Mouse (Mus musculus) midbrain, embryonic 11.5 days (tissue): ENCODE measurements around the gene Midn. TPM values are rescaled to one million over a fixed set of nuclear protein-coding genes. Genes with fewer than 3 reads are reported as not detected.

Source experiments
- ATAC-seq: fragments of 200-750 bp; cut with Nextera tagmentation; 2 replicates; pipeline ENCODE4 v1.8.0; 2017; ENCODE audit warnings: moderate TSS enrichment, moderate library complexity; ENCODE audit not compliant: low FRiP score
- DNase-seq: peaks from one replicate; pipeline ENCODE4 v3.0.0; 2015; ENCODE audit warnings: low spot score; ENCODE audit errors: missing footprints
- H3K27ac ChIP-seq: fragments of 300-500 bp; sonication (generic); 2 replicates; pipeline ENCODE4 v1.5.1; 2014; ENCODE audit warnings: low read depth, low read length
- H3K27me3 ChIP-seq: fragments of 300-500 bp; sonication (generic); 2 replicates; pipeline ENCODE4 v1.6.1; 2014; ENCODE audit warnings: mild to moderate bottlenecking, low read length, moderate library complexity, mixed read lengths; ENCODE audit not compliant: control insufficient read depth, insufficient read depth
- H3K36me3 ChIP-seq: fragments of 300-500 bp; sonication (generic); 2 replicates; pipeline ENCODE4 v1.6.1; 2014; ENCODE audit warnings: mild to moderate bottlenecking, low read length, moderate library complexity, mixed read lengths; ENCODE audit not compliant: control insufficient read depth, insufficient read depth
- H3K4me1 ChIP-seq: fragments of 300-500 bp; sonication (generic); 2 replicates; pipeline ENCODE4 v1.6.1; 2014; ENCODE audit warnings: low read length; ENCODE audit not compliant: control insufficient read depth, insufficient read depth
- H3K4me2 ChIP-seq: fragments of 300-500 bp; sonication (generic); 2 replicates; pipeline ENCODE4 v1.6.1; 2014; ENCODE audit warnings: mild to moderate bottlenecking, moderate library complexity
- H3K4me3 ChIP-seq: fragments of 300-500 bp; sonication (generic); 2 replicates; pipeline ENCODE4 v1.5.1; 2014; ENCODE audit warnings: low read depth, low read length
- H3K9ac ChIP-seq: fragments of 300-500 bp; sonication (generic); 2 replicates; pipeline ENCODE4 v1.6.1; 2014; ENCODE audit warnings: low read length
- H3K9me3 ChIP-seq: fragments of 300-500 bp; sonication (generic); 2 replicates; pipeline ENCODE4 v1.6.1; 2016; ENCODE audit warnings: low read length; ENCODE audit not compliant: control insufficient read depth
- WGBS: fragments of 180-500 bp; shearing (Covaris S2); extraction: QIAGEN DNeasy Blood & Tissue Kit; methylation state at CpG from one replicate; pipeline ENCODE4 v1.1.7; 2014; 5-methylcytosine and 5-hydroxymethylcytosine counted together
- polyA plus RNA-seq: library from polyadenylated mRNA; unstranded; fragments of >200 nt; fragmentation: Nextera tagmentation; extraction: Ambion mirVana; gene quantifications from 2 replicates; pipeline ENCODE4 v1.2.1, GENCODE M21; 2014

Gene Midn
- polyA plus RNA-seq, 1 experiment from 2014 or later = 71.3 TPM

DNA sequence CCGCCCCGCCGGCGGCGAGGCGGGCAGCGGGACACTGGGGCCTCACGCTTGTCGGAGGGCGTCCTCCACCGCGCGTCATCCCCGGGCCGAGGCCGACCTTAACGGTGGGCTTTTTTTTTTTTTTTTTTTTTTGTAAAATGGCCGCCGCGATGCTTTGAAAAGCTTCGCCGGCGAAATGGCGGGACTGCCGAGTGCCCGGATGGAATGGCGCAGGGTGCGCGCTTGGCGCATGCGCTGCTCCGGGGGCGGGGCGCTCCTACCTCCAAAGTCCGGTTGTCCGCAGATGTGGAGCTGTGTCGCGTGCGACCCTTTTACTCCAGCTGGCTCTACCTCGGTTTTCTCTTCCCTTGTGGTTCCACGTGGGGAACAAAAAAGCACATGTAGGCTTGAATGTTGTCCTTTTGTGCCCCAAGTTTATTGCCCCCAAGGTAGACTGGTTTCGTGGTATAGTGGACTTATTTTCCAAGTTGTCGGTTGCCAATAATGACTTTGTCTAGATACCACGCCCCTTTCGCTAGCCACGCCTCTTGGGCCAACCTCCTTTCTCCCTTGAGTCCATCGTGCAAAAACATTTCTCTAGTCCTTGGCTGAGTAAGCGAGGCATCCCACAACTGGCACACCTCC, 20.1 kb downstream of the Midn start:
- ATAC-seq (peak; percentile 54), DNase-seq (peak; percentile 99)
- under 1% methylated on average over 46 of the region's 48 CpGs for WGBS
- Histone ChIP-seq H3K9me3 (no peaks in the 10 kb centered on the region), H3K27ac (peak overlapping the region; percentile 98), H3K4me3 (peak overlapping the region; percentile 95), H3K36me3 (peaks cover 22% of the 10 kb centered on the region), H3K4me2 (peak overlapping the region; percentile 93), H3K9ac (peak overlapping the region; percentile 99), H3K27me3 (peaks cover 4% of the 10 kb centered on the region; the same call in 1 of the 2 replicates), H3K4me1 (peaks cover 45% of the 10 kb centered on the region)

DNA sequence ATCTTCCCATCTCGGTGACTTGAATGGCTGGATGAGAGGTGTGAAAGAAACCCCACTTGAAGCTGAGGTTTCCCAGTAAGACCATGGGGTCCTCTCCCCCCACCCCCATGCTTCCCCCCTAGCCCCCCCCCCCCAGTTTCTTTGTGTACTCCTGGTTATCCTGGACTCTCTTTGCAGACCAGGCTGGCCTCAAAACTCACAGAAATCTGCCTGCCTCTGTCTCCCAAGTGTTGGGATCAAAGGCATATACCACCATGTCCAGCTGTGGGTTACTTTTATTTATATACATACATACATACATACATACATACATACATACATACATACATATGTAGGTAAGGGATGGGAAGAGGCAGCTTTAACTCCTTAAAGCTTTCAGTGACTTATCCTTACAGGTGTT, 21.0 kb downstream of the Midn start:
- Histone ChIP-seq H3K9ac (peak overlapping the region; percentile 99), H3K27me3 (peaks cover under 1% of the 10 kb centered on the region; the same call in 1 of the 2 replicates), H3K36me3 (peaks cover 22% of the 10 kb centered on the region), H3K4me3 (peak overlapping the region; percentile 95), H3K4me2 (peak overlapping the region; percentile 93), H3K9me3 (no peaks in the 10 kb centered on the region), H3K4me1 (peaks cover 48% of the 10 kb centered on the region), H3K27ac (no peak overlapping the region)
- 71% methylated on average over 1 of the region's 1 CpGs for WGBS
- DNase-seq (no peak), ATAC-seq (no peak)

DNA sequence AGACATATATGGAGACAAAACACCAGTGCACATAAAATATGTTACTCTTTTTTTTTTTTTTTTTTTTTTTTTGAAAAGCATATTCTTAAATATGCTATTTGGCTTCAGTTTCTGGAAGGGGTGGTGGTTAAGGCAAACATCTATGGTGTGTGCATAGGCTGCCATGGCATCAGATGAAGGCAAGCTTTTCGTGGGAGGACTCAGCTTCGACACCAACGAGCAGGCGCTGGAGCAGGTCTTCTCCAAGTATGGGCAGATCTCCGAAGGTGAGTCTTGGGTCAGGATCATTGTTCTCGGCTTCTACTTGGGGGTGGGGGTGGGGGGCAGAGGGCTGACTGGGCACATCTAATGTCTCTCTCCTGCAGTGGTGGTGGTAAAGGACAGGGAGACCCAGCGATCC, 21.6 kb downstream of the Midn start:
- Histone ChIP-seq H3K27ac (no peak overlapping the region), H3K9me3 (no peaks in the 10 kb centered on the region), H3K4me2 (no peak overlapping the region), H3K4me3 (no peak overlapping the region), H3K9ac (no peak overlapping the region), H3K4me1 (peaks cover 43% of the 10 kb centered on the region), H3K27me3 (no peaks in the 10 kb centered on the region), H3K36me3 (peaks cover 22% of the 10 kb centered on the region)
- no peak for DNase-seq
- no peak for ATAC-seq
- 93% methylated on average over 7 of the region's 7 CpGs for WGBS

DNA sequence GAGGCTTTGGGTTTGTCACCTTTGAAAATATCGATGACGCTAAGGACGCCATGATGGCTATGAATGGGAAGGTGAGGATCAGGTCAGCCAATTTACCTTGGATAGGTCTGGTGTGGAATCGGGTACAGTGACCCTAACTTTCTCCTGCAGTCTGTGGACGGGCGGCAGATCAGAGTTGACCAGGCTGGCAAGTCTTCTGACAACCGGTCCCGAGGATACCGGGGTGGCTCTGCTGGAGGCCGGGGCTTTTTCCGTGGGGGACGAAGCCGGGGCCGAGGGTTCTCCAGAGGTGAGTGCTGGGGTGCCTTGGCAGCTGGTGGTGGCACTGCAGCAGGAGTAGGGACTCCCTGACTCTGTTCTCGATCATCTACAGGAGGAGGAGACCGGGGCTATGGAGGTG, 22.0 kb downstream of the Midn start:
- Histone ChIP-seq H3K9me3 (no peaks in the 10 kb centered on the region), H3K4me2 (no peak overlapping the region), H3K27ac (no peak overlapping the region), H3K4me3 (no peak overlapping the region), H3K4me1 (peaks cover 41% of the 10 kb centered on the region), H3K36me3 (peaks cover 22% of the 10 kb centered on the region), H3K27me3 (no peaks in the 10 kb centered on the region), H3K9ac (no peak overlapping the region)
- no peak for ATAC-seq
- 97% methylated on average over 16 of the region's 16 CpGs for WGBS
- no peak for DNase-seq

DNA sequence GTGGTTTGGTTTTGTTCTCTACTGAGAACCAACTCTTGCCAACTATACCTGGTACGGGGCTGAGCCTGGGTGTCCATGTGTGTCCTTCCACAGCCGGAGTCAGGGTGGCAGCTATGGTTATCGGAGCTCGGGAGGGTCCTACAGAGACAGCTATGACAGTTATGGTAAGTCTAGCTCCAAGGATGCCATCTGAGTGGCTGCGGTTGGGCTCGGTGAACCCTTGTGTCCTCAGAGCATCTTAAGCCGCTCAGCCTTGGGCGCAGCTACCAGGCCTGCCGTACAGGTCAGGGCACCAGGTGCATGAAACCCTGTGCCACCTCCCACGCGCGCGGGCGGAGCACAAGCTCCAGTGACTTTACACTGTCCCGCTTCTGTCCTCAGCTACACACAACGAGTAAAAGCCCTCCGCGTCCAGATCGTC, 22.5 kb downstream of the Midn start:
- no peak overlapping the region for H3K9ac ChIP-seq

DNA sequence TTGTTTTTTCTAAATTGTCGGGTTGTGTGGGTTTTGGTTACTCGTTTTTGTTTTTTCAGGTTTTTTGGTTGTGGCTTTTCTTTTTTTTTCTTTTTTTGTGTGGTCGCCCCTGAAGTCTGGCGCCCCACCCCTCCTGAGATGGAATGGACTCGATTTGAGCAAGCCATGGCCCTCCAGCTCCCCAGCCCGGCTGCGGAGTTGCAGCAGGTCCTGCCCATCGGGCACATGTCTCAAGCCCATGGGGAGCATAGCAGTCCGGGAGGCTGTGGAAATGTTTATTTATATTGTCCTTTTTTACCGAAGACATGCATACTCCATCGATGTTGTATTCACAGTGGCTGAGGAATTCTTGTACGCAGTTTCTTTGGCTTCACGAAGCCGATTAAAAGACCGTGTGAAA, 23.2 kb downstream of the Midn start:
- 88% methylated on average over 15 of the region's 15 CpGs for WGBS
- no peak overlapping the region for H3K4me3 ChIP-seq

More for the DNA sequence above, 22.5 kb downstream of the Midn start:
- DNase-seq = no peak
- H3K9me3 ChIP-seq = no peaks in the 10 kb centered on the region
- no peak overlapping the region for H3K27ac ChIP-seq
- peaks cover 38% of the 10 kb centered on the region for H3K4me1 ChIP-seq
- H3K4me3 ChIP-seq = no peak overlapping the region
- H3K36me3 ChIP-seq = peaks cover 22% of the 10 kb centered on the region
- no peak overlapping the region for H3K4me2 ChIP-seq
- no peak for ATAC-seq
- 97% methylated on average over 19 of the region's 19 CpGs for WGBS
- H3K27me3 ChIP-seq = no peaks in the 10 kb centered on the region

DNA sequence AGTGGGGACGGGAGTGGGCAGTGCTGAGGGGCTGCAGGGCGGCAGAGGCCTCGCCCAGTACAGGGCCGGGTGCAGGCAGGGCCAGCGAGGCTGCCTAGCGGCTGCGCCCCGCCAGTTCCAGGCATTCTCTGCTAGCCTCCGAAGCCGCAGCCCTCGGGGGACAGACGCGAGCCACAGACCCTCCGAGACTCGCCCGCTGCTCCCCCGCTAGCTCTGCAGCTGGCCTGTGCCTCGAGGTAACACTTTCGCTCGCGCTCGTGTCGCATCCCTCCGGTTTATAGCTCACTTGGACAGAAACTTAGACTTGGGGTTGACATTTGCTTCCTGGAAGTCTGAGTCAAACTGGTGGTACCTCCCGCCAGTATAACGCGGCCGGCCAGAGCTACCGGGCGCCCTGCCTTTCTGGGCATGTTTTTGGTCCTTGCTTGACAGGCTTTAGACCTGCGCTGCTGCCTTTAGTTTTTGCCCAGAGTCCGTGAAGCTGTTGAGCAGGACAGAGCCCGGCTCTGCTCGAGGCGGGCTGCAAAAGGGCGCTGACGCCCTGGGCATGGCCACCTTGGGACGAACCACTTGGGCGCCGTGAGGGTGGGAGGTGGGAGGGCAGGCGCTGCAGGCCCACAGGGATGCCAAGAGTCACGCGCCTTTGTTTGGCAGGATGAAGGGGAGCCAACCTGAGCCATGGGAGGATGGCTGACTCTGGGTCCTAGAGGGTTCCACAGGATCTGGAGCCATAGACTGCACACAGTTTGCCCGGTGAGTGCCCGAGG, 23.9 kb downstream of the Midn start:
- peaks cover 34% of the 10 kb centered on the region for H3K4me1 ChIP-seq
- DNase-seq = no peak

More for the DNA sequence above, 23.2 kb downstream of the Midn start:
- H3K9me3 ChIP-seq = no peaks in the 10 kb centered on the region
- DNase-seq (no peak), ATAC-seq (no peak)
- H3K4me1 ChIP-seq = peaks cover 40% of the 10 kb centered on the region
- H3K27ac ChIP-seq = no peak overlapping the region
- no peak overlapping the region for H3K4me2 ChIP-seq
- H3K27me3 ChIP-seq = no peaks in the 10 kb centered on the region
- peaks cover 22% of the 10 kb centered on the region for H3K36me3 ChIP-seq
- no peak overlapping the region for H3K9ac ChIP-seq

DNA sequence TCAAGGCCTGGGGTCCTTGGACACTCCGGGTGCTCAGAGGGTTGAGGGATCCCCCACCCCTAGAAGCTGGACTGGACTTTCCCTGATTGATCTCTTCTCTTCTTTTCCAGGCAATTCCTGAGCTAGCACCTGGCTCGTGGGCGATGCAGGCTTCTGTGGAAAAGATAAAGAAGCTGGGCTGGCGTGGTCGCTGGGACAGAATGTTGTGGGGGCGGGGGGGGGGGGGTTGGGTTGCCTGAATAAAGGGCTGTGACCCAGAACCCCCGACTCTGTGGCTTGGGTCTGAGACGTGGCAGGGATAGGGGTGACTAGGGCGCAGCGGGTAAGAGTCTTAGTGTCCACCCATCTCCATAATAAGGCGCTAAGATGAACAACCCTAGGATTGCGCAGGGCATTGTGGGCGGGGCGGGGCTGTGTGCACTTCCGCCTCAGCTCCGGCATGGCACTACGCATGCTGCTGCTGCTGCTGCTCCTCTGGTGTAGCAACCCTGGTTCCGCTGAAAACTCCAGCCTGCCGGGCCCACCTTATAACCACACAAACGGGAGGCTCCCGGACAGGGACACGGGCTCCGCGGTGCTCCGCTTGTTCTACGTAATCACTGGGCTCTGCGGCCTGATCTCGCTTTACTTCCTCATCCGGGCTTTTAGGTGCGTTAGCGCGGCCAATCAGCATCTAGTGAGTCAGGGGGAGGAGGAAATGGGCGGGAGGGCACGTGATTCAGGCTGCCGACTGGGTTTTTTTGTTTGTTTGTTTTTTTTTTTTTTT, 24.6 kb downstream of the Midn start, which contains the start of gene 1600002K03Rik:
1600002K03Rik (plus strand) TSS at position 418 of the 766 bp plus-strand sequence.
- 9% methylated on average over 33 of the region's 35 CpGs for WGBS
- Histone ChIP-seq H3K9me3 (no peaks in the 10 kb centered on the region), H3K27ac (peak within 1 kb of the TSS; percentile 55), H3K4me3 (peak within 1 kb of the TSS; percentile 49), H3K27me3 (no peaks in the 10 kb centered on the region), H3K36me3 (peaks cover 22% of the 10 kb centered on the region), H3K4me2 (peak within 1 kb of the TSS; percentile 65), H3K9ac (peak within 1 kb of the TSS; percentile 61), H3K4me1 (peaks cover 37% of the 10 kb centered on the region)
- peak; percentile 67 for ATAC-seq
- peak; percentile 99 for DNase-seq

More for the DNA sequence above, 23.9 kb downstream of the Midn start:
- 85% methylated on average over 45 of the region's 45 CpGs for WGBS
- ATAC-seq = no peak
- Histone ChIP-seq H3K36me3 (peaks cover 22% of the 10 kb centered on the region), H3K4me3 (no peak overlapping the region), H3K4me2 (peak overlapping the region; percentile 65), H3K9me3 (no peaks in the 10 kb centered on the region), H3K9ac (peak overlapping the region; percentile 44; the same call in 1 of the 2 replicates), H3K27ac (peak overlapping the region; percentile 55), H3K27me3 (no peaks in the 10 kb centered on the region)
